Mouse (Mus musculus): ENCODE results near the gene Arih2.
A peak's percentile ranks its signal among the peaks of the same experiment; 100 is the strongest.
"Not testable (repeated sequence)": the region's sequence is repeated elsewhere in the genome, so short reads cannot be mapped to it uniquely, and the experiment has no call there.

Arih2 gene

DNA sequence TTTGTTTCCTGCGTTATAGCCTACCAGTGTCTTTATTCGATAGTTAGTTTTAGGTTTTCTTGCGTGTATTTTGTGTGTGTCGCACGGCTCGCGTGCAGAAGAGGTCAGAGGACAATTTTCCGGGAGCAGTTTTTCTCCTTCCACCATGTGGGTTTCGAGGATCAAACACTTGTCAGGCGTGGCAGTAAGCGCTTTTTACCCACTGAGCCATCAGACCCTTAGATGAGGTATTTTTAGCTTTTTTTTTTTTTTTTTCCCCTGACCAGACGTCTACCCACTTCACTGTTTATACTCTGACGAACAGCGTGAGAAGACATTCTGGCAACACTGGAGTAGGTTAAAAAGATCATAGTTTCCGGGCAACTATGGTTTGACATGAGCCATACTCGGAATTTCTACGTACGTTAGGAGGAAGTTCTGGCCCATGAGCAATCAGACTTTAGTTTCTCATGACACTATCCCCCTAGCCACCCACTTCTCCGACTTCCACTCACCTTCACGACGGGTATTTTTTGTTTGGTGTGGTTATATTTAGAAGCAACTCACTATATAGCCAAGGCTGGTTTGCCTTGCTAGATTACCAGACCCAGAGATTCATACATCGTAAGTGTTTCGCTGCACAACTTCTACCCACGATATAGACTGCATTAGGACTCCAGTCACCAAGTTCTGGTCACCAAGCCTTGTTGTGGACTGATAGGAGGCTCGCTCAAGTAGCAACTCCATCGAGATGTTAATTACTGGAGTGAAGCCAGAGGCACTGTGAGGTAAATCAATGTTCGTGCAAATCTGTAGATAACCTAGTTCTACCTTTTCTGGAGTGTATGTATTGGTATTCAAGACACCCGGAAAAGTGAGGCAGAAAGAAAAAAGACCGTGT is 615 bp upstream of the Arih2 start:
- peak; percentile 72 for DNase-seq (ENCODE audit: low read depth, low spot score)

DNA sequence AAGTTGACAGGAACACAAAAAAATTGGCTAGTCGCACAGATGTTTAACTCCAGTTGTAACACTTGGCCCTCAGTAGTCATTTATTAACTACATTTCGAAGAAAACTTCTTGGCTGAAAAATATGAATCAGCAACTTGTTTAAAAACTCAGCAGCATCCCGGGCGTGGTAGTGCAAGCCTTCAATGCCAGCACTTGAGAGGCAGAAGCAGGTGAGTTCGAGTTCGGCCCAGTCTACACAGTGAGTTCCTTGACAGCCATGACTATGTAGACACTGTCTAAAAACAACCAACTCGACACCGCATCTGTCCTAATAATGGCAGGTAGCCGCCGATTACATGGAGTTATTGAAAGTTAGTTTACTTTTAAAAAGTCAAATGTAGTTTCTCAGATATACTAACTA is 1.0 kb downstream of the Arih2 start:
- peak; percentile 25 for DNase-seq (ENCODE audit: low read depth, low spot score)

DNA sequence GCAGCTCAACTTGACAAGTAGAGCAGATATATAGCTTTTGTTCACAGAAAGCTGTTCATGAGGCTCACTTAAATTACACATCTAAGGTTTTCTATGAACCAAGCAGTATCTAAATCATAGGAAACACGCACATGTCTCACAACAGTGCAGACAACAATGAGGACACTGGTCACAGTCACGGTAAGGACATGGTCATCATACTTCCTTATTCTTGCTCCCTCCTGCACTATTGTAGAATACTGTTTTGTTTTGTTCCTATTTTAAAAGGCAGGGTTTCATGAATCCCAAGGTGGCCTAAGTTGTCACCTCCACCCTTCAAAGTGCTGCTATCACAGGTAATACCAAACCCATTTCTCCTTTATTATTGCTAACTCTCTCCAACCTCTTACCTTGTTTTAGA is 9.4 kb downstream of the Arih2 start:
- DNase-seq (ENCODE audit: low read depth, low spot score): no peak

DNA sequence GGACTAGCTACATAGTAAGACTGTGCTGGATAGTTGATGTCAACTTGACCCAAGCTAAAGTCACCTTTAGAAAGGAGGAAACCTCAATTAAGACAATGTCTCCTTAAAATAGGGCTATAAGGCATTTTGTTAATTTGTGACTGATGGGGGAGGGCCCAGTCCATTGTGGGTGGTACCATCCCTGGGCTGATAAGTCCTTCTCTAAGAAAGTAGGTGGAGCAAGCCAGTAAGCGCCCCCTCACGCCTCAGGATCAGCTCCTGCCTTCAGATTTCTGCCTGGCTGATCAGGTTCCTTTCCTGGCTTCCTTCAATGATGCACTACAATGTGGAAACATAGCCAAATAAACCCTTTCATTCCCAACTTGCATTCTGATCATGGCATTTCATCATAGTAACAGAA is 13.8 kb downstream of the Arih2 start:
- DNase-seq (ENCODE audit: low read depth, low spot score): no peak

DNA sequence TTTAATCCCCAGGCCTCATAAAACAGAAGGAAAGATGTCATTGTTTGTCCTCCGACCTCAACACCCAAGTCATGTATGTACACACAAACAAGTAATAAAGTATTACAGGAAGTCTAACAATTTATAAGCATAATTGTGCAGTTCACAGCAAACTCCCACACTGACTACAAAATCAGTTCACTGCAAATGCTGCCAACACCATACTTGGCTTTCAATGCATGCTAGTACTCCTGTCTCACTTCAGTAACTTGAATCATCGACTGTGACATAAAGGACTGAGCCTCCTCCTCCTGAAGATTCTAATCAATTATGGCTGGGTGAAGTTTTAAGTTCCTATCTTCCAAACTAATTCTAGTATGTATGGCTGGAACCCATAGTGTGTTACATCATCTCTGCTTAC is 15.3 kb downstream of the Arih2 start:
- no peak for DNase-seq (ENCODE audit: low read depth, low spot score)

DNA sequence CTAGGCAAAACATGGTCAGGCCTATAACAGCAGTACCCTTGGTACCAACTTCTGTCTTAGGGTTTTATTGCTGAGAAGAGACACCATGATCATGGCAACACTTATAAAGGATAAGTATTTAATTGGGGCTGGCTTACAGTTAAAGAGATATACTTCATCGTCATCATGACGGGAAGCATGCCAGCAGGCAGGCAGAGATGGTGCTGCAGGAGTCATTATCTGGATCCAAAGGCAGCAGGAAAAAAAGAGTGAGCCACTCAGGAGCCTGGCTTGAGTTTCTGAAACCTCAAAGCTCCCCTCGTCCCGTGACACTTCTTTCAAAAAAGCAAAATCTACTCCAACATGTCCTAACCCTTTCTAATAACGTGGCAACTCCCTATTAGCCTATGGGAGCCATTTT is 16.8 kb downstream of the Arih2 start:
- DNase-seq (ENCODE audit: low read depth, low spot score): no peak

DNA sequence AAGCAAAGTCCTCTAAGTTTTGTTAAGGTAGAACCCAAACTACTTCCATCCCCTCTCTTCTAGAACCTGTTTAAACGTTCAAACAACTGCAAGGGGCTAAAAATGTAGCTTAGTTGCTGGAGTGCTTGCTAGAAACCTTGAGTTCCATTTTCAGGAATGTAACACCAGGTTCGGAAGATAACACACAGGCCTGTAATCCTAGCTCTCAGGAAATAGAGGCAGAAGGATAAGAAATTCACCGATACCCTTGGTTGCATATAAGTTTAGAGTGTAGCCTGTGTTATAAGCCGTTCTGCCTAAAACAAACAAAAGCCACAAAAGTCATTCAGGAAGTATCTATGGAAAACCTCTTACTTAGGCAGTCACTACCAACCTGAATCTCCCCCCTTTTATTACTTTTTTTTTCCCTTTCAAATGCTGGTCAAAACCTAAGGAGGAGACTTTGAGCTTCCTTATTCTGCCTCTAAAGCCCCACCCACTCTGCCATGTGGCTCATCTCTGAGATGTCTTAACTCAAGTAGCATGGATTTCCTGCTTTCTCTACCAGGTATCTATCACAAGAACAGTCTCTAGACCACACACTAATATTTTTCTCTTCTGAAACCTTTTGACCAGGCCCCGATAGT is 17.4 kb downstream of the Arih2 start:
- no peak for DNase-seq (ENCODE audit: low read depth, low spot score)

DNA sequence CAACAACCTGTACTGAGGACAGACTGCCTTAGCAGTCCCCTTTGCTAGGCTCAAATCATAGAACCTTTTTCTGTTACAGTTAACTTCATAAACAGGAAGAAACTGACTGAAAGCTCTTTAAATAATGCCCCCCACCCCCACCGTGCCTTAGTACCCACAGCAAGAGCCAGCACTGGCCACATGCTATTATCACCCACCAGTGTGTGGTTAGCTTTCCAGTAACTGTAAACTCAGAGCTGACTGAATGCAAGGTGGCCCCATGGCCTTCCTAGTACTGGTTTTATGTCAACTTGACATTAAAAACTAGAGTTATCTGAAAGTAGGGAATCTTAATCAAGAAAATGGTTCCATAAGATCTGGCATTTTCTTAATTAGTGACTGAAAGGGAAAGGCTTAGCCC is 18.5 kb downstream of the Arih2 start:
- DNase-seq (ENCODE audit: low read depth, low spot score): no peak

DNA sequence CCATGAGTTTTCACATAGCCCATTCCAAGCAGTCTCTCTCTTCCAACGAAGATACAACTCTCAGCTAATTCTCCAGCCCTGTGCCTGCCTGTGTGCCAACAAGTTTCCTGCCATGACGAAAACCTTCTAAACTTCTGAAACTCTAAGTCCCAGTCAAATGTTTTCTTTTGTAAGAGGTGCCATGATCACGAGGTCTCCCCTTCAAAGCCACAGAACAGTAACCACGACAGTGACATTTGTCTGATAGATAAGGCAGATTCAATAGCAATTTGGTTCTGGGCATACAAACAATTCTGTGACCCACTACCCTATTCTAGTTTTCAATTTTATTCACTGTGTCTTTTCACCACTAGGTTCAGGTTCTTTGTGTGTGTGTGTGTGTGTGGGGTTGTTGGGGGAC is 21.0 kb downstream of the Arih2 start:
- peak; percentile 17 for DNase-seq (ENCODE audit: low read depth, low spot score)

DNA sequence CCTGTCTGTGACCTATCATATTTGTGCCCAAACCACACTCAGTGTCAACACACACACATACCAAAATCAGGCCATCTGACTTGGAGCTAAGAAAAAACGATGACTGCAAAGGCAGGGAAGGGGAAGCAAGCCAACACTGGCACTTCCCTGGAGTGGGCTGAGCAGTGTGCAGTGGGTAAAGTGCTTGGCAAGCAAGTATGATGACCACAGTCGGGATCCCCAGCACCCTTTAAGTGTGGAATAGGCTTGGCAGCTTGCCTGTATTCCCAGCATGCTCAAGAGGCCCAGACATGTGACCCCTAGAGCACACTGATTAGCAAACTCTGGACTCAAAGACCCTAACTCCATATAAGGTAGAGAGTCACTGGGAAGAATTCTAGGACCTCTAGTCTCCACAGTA is 22.7 kb downstream of the Arih2 start:
- no peak for DNase-seq (ENCODE audit: low read depth, low spot score)

DNA sequence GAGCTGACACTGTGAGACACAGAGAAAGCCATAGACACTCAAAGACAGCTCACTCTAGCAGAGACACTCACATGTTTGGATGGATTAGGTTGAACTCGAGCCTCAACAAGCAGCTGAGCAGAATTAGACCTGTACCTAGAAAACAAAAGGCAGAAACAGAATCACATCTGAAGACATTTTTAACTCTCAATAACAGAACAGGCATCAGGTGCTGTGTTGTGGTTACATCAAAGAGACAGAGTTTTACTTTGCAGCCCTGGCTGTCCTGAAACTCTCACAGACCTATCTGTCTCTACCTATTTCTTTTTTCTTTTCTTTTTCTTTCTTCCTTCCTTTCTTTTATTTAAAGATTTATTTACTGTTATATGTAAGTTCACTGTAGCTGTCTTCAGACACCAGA is 31.9 kb downstream of the Arih2 start:
- DNase-seq (ENCODE audit: low read depth, low spot score): peak; percentile 57

DNA sequence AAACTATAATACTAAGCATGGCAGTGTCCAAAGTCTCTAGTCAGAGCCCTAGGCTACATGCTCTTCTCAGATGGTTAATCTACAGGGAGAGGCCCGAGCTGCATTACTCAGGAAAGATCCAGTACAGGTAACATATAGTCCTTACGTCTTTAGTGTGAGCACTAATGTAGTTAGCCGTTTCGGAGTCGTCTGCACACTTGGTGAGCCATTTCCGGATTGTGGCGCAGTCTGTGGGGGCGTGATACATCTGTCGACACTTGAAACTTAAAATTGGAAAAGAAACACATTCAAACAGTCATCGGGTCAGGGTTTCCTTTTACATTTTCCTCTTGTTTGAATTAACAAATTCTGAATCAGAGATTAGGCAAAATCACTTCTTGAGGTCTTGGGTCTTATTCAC is 37.7 kb downstream of the Arih2 start:
- DNase-seq (ENCODE audit: low read depth, low spot score): no peak

DNA sequence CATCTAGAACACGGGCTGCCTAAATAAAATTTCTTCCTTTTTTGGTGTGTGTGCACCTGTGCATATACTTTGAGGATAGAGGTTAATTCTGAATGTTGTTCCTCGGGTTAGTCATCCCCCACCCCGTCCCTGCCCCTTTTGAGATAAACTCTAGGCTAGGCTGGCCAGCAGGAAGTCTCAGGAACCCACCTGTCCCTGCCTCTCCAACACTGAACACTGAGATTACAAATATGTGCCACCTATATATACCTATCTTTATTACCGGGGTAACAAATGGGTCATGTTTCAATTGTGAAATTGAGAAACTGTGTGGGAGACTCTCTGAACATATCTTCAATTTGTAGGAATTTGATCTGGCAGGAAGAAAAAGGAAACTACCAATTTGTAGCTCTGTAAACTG is 40.3 kb downstream of the Arih2 start:
- DNase-seq (ENCODE audit: low read depth, low spot score): no peak

DNA sequence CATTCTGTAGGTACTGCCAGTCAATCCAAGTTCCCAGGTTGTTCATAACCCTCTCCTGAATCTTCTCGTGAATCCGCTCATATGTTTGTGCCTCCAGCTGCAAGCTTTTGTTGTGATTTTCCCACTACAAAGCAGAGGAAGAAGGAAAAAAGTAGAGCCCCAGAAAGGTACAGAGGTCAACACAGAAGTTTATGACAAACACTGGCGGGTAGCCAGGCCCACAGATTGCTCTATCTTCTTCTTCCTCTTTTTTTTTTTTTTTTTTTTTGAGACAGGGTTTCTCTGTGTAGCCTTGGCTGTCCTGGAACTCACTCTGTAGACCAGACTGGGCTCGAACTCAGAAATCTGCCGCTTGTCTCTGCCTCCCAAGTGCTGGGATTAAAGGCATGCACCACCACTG is 41.3 kb downstream of the Arih2 start:
- not testable (repeated sequence) for DNase-seq (ENCODE audit: low read depth, low spot score)

DNA sequence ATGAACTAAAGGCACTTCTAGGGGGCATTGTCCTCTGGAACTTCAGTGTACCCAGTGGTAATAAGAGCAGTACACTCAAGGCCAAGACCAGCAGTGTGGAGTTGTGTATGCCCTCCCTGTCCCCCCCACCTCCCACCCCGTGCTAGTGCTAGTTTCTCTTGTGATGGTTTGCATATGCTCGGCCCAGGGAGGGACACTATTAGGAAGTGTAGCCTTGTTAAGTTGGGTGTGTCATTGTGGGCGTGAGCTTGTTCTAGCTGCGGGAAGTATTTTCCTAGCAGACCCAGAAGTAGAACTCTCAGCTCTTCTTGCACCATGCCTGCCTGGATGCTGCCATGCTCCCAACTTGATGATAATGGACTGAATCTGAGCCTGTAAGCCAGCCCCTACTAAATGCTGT is 47.2 kb downstream of the Arih2 start:
- DNase-seq (ENCODE audit: low read depth, low spot score): no peak

DNA sequence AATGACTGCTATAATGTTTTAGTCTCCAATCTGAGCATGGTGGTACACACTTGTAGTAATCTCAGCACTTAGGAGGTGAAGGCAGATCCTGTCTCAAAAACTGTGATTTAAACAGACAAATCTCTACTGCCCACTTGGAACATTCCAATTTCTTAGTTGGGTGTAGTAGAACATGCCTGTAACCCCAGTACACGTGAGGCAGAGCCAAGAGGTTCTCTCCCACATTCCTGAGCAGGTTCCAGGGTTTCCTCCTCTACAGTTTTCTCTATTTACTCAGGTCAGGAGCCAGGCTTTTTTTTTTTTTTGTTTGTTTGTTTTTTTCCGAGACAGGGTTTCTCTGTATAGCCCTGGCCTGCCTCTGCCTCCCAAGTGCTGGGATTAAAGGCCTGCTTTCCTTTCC is 49.2 kb downstream of the Arih2 start:
- no peak for DNase-seq (ENCODE audit: low read depth, low spot score)

DNA sequence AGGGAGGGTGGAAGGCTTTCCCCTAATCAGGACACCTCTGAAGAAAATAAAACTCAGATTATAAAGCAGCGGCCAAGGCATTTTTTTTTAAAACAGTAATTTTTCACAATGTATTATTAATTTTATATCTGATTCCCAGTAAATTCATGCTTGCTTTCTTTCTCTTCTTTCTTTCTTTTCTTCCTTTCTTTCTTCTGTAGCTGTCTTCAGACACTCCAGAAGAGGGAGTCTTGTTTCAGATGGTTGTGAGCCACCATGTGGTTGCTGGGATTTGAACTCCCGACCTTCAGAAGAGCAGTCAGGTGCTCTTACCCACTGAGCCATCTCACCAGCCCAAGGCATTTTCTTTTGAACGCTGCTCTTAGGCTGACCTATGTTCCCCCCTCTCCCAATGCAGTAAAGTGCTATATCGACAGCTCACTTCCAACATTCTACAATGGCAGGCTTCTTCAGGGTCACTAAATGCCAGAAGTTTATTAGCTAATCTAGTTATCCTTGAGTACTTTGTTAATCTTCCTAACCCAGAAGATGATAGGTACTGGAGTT is 50.1 kb downstream of the Arih2 start:
- DNase-seq (ENCODE audit: low read depth, low spot score): no peak

DNA sequence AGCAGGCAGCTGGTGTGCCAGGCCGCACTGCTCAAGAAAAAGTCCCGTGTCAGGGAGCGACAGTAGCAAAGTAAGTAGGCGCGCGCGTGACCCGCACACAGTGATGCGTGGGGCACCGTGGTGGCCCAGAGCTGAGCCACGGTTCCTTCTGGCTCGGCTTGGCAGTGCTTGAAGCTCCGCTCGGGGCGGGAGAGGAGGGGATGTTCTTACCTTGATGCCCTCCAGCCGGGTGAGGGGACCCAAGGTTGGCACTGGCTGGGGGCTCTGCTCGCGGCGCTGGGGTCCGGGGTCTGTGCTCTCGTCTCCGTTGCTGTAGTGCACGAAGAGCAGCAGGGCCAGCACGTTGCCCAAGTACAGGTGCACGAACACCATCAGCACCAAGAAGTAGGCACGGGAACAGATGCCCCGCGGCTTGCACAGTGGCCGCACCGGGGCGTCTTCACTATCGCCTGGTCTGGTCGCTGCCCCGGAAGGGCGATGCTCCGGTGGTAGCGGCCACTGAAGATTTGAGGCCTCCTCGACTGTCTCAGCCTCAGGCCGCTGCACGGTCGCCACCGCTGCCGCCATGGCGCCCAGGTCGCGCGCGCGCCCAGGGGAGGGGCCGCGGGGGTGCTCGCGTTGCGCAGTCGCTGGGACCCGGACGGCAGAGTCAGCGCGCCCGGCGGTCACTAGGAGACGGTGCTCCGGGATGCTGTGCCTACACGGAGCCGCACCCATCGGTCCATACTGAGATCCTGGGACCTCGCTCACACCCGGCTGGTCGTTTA is 52.0 kb downstream of the Arih2 start, which contains the start of gene P4htm:
Gene P4htm, minus strand, starts transcription at position 670 of the 767 bp plus-strand sequence.
- DNase-seq (ENCODE audit: low read depth, low spot score): peak; percentile 72

DNA sequence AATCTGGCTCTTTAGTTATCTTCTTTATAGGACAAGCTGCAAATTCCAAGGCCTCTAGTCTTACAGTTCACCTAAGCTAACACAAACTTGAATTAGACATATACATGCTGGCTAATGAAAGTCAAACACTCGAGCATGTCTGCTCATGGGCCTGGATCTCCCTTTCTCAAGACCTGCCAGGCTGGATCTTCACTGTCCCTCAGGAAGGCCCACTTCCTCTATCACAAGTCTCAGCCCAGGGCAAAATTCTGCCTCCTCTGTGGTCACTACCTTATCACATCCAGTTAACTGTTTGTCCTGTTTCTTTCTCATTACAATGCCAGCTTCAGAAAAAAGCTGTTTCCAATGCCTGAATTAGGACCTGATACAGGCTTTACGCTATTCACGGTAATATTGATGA is 54.8 kb downstream of the Arih2 start:
- no peak for DNase-seq (ENCODE audit: low read depth, low spot score)

DNA sequence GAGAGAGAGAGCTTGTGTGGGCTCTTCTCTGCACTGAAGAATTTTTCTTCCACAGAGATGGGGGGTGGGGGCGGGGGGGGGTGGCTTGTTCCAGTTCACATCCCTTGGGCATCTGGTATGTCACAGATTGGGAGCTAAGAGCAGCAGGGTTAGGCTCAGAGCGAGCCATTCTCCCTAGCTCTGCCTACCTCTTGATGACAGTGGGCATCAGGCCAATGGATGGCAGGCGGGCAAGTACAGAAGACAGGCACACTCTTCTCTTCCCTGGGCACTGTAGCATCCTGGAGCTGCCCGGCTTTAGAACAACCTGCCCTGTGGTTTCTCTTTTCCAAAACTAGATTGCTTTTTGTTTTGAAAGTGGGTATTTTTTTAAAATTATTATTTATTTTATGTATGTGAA is 57.7 kb downstream of the Arih2 start:
- DNase-seq (ENCODE audit: low read depth, low spot score): no peak

DNA sequence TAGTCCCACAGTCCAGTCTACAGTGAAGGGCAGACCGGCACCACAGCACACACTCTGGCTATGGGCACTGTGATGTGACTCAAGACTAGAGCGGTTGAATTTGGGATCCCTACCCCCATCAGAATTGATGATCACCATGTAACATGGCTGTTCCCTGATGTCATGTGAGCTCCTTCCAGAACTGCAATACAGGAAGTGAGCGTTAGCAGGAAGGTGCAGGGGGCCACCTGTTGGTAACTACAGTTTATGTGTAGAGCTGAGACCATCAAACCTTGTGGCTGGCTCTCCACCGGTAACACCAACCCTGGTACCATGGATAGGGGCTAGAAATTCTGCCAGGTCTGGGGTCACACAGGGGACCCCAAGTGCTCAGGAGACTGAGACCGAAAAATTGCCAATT is 60.0 kb downstream of the Arih2 start:
- DNase-seq (ENCODE audit: low read depth, low spot score): no peak

DNA sequence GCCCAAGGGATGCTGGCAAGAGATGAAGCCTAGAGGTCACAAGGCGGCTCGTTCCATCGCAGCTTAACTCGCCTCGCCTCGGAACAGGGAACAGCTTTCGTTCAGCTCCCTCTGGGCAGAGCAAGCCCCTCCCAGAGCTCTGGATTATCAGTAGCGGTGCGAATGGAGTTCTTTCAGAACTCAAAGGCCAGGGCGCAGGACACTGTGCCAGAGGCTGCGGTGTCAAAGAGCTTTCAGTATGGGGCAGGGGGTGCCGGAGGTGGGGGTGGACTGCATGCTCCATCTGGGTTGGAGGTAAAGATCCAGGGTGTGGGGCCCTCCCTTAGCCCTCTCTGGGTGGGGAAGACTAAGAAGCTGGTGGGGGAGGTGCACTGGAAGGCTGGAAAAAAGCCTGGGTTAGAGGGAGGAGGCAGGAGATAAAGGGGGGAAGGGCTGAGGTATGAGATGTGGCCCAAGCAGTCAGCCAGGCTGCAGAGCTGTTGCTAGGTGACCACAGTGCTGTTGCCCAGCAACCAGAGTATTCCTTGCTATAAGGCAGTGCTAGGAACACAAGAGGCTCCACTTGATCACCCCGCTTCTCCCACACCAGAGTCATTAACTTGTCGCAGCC is 61.5 kb downstream of the Arih2 start:
- DNase-seq (ENCODE audit: low read depth, low spot score): no peak
